Mouse (Mus musculus): ENCODE results near the gene Car4.

Gene Car4

DNA sequence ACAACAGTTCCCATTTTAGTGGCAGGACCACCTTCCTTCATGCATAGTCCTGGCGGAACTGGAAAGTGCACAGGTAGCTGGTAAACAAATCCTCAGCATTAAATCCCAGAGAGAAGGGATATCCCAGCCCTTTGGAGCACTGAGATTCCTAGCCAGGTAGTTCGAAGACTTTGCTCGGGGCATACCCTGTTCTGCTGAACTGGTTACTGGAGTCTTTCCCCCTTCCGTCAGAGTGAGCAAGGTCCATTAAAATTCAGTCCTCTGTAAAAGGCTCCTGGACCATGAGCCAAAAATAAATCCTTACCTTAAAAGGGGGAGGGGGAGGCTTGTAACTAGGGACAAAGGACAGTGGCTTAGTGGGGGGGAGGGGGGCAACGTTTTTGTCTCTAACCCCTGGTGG lies 1.6 kb downstream of the Car4 start:
- no peak for DNase-seq

DNA sequence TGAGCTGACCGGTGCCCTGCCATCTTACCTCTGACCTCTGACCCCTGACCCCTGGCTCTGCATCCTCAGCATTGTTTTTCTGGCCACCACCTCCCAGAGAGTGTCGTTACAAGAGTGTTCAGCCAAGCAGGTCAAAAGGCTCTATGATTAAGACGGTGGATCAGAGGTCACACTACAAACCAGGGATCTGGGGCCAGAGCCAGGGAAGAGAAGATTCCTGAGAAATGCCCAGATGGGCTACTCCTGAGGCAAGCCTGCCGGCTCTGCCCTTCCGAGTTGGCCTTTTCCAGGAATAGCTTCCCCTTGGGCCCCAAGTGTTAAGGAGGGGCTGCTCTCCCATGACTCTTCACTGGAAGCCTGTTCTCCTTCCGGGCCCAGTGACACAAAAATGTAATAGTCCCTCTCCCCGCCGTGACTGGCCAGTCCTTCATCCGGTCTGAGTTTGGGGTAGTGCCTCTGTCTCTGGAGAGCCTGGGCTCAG lies 2.2 kb downstream of the Car4 start:
- peak; percentile 65 for DNase-seq

DNA sequence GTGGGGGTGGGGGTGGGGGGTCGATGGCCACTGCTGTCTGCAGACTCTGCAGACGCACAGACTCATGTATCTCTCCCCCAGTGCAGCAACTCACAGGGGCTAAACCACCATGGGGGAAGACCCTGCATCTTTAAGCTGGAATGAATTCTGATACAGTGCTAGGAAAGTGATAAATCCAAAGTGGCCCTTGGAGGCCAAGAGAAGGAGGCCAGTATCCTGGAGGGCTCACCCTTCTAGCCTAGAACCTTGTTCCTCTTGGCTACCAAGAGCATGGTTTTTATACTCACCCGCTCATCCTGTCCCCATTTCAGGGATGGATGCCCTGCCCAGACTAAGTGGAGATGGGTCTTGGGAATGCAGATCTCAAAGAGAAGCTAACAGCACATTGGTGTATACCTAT lies 2.7 kb downstream of the Car4 start:
- no peak for DNase-seq

DNA sequence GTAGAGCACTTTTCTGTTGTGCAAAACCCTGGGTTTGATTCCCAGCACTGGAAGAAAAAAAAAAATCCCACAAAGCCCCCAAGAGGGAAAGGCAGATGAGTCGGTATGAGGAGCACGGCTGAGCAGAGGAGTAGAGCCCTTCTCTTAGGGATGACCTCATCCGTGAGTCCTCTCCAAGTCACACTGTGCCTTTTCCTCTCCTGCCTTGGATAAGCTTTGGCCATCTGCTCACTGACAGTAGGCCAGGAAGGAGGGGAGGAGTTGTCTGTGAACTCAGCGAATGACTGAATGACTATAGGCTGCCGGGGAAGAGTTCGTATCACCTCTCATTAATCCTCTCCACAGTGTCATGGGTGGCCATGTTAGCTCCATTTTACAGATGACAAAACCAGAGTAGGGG lies 3.2 kb downstream of the Car4 start:
- DNase-seq = peak; percentile 40

DNA sequence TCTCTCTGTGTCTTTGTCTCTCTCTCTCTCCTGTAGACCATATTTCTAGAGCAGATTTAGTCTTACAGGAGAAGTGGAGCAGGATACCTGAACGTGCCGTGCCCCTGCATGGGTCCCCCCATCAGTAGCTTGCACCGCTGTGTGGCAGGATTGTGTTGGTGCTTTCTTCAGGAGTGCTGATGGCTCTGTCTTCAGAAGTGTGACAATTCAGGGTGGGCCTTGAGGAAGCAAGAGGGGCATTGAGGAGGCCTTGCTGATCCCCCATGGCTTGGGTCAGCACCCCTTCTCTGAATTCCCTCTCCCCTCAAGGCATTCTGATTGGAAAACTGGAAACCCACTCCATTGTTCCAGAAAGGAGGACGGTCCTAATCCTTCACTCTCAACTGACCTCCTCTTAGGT lies 4.0 kb downstream of the Car4 start:
- no peak for DNase-seq

DNA sequence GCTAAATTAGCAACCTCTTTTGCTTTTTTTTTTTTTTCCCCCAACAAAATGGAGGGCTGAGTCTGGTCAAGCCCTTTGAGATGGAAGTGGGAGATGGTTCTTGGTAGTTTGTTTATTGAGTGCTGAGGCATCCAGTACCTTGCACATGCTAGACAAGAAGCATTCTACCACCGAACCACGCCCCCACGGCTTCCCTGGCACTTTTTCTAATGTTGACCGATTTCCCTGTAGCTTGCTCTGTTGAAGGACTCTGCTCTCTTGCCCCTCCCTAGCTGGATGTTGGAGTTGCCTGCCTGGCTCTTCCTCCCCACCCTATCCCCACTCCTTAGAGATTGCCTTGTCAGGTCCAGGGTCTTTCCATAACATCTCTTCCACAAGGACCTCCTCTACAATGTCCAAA lies 5.0 kb downstream of the Car4 start:
- no peak for DNase-seq

DNA sequence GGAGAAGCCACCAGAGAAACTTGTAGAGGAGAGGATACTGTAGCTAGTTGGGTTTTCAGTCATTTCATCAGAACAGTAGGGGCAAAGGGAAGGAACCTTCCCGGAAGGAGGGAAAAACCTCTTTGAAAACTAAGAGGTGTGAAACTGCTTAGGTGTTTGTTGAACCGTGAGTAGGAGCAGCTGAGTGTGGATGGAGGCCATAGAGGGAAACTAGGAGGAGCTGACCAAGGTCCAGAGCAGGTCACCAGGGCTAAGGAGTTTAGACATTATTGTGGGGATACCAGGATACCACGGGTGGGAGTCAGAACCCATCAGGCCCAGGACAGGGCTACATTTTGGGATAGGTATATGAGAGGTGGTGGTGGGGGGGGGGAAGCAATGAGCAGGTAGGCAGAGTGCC lies 6.0 kb downstream of the Car4 start:
- no peak for DNase-seq

DNA sequence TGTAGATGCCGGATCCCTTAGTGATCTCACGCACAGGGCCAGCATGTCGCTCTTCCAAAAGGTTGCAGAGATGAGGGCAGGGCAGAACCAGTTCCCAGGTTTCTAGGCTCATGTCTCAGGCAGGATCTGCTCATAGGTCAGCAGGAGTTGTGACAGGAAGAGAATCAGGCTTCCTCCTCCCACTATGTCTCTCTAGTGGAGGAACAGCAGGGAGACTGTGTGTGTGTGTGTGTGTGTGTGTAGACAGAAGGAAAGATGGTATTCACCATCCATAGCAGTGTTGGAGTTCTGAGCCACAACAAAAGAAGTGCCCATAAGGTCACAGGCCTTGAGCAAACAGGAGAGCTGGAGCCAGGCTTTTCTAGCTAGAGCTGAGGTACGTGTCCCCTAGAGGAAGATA lies 9.1 kb downstream of the Car4 start:
- DNase-seq = no peak

DNA sequence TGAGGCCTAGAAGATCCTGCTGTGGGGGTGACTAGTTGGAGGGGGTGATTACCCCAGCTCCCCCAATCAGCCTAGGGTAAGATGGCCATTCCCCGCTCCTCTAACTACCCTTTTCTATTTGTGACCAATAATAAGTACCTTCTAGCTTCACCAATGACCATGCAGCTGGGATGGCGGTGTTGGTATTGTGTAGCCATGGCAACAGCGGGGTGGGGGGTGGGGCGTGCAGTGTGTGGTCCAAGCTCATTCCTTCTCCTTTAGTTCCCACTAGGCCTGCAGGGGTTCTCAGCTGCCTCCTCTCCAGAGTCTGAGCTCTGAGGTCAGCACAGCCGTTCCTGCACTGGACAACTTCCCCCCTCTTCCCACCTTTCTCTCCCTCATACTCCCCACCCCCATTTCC lies 9.5 kb downstream of the Car4 start:
- no peak for DNase-seq

DNA sequence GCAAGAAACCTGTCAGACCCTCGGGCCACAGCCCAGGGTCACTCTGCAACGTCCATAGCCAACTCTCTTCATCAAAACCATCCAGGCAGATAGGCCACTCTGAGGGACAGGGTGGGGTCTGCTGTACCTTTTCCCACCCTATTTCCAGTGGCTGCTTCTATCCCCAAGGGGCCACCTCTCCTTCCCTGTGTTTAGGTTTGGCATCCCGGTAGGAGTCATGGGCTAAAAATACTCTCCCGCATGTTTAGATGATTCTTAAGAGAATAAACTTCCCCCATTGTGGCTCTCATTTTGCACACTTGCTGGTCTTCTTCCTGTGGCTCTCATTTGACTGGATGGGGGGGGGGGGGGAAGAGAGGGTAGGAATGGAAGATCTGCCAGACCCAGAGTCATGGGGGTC lies 10.7 kb downstream of the Car4 start:
- DNase-seq = peak; percentile 52

DNA sequence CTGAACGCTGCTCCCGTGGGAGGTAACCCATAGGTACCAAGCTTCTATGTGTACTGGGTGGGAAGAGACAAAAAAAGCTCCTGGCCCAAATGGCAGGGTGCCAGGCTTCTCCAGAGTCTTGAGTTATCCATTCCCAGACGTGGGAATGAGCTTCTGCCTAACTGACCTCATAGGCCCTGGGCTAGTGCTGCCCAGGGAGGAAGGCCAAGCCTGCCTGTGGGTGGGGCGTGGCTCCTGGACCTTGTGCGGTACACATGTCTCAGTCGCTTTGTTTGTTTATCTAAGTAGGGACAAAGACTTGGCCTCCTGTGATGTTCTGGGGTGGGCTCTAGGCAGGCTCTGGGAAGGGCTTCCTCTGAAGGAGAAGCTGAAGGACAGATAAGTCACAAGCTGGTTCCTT lies 11.2 kb downstream of the Car4 start:
- peak; percentile 90 for DNase-seq

DNA sequence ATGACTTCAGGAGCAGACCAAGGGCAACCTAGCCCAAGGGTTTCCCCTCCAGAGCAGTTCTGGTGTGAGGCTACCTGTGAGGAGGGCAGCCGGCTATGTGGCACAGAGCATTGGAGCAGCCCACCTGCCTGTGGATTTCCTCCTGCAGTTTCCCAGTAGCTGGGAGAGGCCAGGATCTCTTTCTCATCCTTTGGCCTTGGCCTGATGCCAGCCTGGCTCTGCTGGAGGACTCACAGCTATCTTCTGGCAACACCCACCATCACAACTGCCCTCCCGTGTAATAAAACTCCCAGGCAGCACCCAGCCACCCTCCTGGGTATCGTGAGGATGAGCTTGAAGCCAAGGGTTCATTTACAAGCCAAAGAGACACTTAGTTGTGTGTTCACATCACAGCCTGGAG lies 14.5 kb downstream of the Car4 start:
- DNase-seq = peak; percentile 48

DNA sequence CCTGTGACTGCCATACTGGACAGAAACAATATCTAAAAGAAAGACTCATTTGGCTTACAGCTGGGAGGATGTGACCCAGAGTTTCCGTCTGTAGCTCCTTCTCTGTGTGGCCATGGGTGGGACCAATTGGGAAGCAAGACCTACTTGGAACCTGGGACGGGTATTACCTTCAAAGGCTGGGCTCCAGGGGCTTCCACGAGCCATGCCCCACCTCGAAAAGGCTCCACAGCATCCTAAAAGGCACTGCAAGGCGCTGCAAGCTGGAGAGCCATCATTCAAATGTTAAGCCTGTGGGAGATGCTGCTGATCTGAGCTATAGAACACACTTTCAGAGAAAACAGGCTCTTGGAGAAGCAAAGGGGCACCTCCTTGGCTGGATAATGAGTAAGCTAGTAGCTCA lies 16.1 kb downstream of the Car4 start:
- no peak for DNase-seq

DNA sequence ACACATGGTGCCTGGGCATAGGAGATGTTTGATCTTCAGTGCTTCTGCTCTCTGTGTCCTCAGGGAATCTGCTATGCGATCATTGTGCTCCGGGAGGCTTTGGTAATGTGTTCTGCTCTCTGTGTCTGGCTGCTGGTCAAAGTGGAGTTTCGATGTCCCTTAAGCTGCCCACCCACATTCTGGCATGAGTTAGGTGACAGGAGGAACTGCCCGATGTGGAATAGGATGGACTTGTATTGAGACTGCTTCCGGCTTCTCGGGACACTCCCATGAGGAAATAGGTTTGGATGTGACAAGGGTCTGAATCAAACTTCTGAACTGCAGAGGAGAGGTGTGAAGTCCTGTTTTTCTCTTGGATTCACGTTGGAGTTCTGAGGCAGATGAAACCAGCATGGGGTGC lies 17.0 kb downstream of the Car4 start:
- DNase-seq = peak; percentile 70

DNA sequence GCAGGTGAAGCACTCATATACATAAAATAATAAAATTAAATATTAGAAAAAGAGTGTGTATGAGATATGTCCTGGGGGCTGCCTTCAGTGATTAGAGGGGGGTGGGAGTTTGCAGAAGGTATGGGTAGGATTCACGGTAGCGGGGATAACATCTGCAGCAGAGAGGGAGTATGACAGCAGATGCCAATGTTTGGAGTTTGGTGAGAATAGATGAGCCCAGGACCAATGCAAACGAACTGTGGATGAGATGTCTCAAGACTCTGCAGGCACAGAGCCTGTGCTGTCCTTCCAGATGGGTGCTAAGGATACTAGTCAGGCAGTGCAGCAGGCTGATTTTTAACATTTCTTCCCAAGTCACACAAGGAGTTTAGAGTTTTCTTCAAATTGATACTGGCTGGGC lies 19.1 kb downstream of the Car4 start:
- DNase-seq = no peak

DNA sequence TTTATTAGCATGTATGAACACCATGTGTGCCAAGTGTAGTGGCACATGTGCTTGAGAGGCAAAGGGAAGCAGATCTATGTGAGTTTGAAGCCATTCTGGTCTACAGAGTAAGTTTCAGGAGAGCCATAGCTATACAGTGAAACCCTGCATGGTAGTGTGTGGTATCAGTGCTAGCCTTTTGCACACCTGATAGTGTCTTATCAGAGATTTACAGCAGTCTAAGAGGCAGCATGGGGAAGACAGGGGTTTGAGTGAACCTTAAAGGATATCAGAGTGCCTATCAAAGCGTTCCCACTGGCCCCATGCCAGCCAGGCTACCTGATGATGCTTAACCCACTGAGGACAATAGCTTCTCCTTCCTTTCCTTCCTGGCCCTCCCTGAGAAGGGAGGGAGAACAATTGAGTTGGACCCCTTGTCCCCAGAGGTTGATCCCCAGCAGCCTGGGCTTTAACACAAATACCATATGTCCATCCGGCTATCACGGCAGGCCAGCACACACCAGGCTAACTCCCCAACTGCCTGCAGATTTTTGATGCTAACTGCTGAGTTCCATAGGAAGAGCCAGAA lies 19.9 kb downstream of the Car4 start:
- DNase-seq = no peak

DNA sequence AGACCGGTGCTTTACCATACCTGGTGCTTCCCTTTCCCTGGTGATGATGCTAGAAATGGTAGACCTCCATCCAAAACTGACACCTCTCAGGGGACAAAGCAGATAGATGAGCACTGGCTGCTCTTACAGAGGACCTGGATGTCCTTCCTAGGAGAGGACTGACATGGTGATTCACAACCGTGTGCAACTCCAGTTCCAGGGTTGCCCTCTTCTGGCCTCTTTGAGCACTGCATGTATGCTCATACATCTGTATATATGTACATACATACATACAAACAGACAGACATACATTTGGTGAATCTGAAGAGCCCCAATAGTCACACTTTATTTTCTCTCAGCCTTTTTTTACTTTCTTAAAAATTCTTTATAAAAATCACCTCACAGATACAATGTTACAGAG lies 20.5 kb downstream of the Car4 start:
- peak; percentile 85 for DNase-seq

DNA sequence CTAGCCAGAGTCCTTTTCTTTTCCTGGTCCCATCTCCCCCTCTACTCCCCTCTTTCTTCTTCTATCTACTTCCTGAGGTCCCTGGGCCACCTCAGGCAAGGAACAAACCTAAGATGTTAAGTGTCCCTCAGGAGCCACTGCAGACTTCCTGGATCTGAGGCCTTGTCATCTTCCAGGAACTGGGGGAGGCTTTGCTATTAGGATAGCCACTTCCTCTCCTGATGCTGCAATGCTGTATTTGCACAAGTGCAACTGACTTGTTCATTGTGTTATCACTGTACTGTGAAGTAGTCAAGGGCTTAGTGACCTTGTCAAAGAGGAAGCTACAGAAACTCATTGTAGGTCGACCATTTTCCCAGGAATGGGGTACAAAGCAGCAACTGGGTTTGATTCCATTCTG lies 21.8 kb downstream of the Car4 start:
- DNase-seq = peak; percentile 57

DNA sequence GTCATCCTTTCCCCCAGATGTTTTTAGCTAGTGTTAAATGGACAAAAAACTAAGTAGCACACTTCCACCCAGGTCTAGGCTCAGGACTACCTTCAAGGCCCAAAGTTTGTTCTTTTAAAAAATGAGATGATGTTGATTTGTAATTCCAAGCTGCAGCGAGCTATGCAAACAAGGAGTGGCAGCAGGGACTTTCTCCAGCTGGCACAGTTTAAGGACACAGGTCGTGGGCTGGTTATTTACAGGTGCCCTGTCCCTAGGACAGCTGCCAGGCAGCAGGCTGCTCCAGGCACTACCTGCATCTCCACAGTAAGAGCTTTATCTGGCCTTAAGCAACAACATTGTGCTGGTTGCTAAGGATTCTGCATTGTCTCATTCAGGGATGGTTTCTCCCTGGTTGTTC lies 23.1 kb downstream of the Car4 start:
- DNase-seq = no peak

DNA sequence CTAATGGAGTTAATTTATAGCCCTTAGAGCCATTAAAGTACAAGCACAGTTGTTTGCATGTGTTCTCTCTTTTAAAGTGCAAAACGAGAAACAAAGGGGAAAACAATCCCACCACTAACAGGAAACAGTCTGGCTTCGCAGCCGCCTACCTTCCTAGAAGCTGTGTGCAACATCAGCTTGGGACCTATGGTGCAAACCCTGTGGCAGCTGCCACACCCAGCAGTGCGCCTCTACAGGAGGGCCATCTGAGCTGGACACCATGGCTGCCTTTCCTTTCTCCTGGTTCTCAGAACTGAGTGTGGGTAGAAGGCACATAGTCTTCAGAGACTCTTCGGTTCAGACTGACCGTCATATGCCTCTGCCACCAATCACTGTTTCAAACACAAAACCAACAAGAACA lies 27.8 kb downstream of the Car4 start:
- DNase-seq = no peak

DNA sequence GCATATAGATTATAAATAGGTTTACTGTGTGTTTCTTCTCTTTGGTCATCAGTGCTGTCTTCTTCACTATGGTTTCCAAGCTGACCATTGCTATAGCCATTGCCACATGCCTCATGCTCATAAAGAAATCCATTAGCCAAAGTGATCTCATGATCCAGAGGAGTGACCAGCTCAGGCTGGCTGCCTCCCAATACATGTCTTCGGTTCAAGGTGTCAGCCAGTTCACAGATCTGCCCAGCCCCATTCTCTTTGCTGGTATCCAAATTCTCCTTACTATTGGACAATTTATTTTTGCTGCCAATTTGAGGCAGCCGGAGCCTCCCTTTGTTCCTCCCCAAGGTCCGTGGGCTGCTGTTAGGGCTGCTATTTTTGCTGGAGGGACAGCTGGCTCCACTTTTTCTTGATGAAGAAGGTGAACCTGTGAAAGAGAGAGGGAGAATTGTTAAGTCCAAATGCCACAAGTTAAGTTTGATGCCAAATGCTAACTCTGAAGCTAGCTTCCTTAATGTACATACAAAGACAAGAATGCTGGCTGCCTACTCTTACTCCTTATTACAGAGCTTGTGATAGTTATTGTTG lies 30.8 kb downstream of the Car4 start:
- no peak for DNase-seq

DNA sequence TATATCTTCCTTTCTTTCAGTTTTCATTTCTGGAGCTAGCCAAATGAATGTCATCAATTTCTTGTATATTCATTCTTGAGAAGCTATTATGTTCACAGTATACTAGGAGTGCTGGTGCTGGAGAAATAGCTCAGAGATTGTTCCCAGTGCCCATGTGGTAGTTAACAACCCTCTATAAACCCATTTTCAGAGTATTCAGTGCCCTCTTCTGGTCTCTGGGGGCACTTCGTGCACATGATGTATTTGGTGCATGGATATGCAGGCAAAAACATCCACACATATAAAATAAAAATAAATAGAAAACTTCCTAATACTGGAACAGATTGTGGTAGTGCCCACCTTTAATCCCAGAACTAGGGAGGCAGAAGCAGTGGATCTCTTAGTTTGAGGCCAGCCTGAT lies 35.4 kb downstream of the Car4 start:
- peak; percentile 13 for DNase-seq

DNA sequence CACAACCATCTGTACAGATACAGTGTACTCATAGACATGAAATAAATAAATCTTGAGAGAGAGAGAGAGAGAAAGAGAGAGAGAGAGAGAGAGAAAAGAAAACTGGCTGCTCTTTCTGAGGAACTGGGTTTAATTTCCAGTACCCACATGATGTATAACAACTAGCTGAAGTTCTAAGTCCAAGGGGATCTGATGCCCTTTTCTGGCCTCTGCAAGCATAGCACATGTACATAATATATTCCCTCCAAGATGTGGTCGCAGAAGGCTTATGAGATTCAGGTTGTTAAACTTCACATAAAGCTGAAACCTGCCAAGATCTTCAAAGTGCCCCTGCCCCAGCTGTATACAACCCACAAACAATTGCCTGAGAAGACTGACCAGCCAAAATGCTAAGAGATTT lies 37.7 kb downstream of the Car4 start:
- DNase-seq = peak; percentile 28

DNA sequence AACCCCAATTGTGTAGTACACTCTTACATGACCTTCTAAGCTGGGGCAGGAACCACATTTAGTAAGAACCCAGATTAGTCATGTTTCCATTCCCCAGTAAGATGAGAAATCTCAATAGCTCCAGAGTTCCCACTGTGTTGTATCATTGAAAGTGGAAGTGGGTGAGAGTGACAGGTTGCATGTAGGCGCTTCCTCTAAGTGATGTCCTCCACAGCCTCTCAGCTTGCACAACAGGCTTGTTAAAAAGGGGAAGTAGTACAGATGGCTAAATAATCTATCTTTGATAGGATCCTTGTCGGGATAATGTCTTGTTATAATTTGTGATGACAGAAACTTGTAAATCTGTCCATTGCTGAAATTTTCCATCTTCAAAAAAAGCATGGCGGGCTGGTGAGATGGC lies 46.0 kb downstream of the Car4 start:
- DNase-seq = peak; percentile 64

DNA sequence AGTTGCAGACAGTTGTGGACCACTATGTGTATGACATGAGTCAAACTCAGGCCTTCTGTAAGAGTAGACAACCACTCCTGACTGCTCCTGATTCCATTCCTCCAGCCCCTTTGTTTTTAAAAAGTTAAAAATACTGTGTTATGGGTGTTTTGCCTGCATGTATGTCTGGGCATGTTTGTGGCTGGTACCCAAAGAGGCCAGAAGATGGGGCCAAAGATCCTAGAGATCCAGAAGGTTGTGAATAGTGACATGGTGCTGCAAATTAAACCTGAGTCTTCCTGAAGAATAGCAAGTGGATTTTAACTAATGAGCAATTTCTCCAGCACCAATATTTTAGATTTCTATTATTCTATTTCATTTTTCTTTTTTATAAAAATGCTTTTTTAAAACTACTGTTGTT lies 55.5 kb downstream of the Car4 start:
- no peak for DNase-seq
